Mouse (Mus musculus) induced T-regulatory cell, adult 2 months (primary cell): ENCODE results near the gene Dok3.
A peak's percentile ranks its signal among the peaks of the same experiment; 100 is the strongest.
"Not testable (repeated sequence)": the region's sequence is repeated elsewhere in the genome, so short reads cannot be mapped to it uniquely, and the experiment has no call there.

Source experiments
- DNase-seq: peaks from one replicate; pipeline ENCODE4 v3.0.0-alpha.2; 2012; ENCODE audit warnings: low read depth

Gene Dok3

GRCm38 (mm10) chr13:55529198-55529915, at the start of gene Dok3:
Gene Dok3 (minus strand): TSS chr13:55529296.
- no peak for DNase-seq

- DNase-seq = no peak
Observed at GRCm38 (mm10) chr13:55578086-55578485, 49.0 kb upstream of the Dok3 start.

- DNase-seq = not testable (repeated sequence)
Observed at GRCm38 (mm10) chr13:55576872-55577271, 47.8 kb upstream of the Dok3 start.

- DNase-seq = peak; percentile 50
Observed at GRCm38 (mm10) chr13:55575932-55576331, 46.8 kb upstream of the Dok3 start.

- peak; percentile 41 for DNase-seq
Observed at GRCm38 (mm10) chr13:55574321-55574720, 45.2 kb upstream of the Dok3 start.

- no peak for DNase-seq
Observed at GRCm38 (mm10) chr13:55573432-55573831, 44.3 kb upstream of the Dok3 start, which contains the start of gene Tmed9. Gene Tmed9 (plus strand): TSS chr13:55573732.

GRCm38 (mm10) chr13:55571977-55572376, 42.9 kb upstream of the Dok3 start:
- peak; percentile 27 for DNase-seq

- peak; percentile 95 for DNase-seq
Observed at GRCm38 (mm10) chr13:55571027-55571751, 42.1 kb upstream of the Dok3 start, which contains the start of gene Fam193b. Gene Fam193b (minus strand): TSS chr13:55571120.

GRCm38 (mm10) chr13:55570286-55570973, 41.3 kb upstream of the Dok3 start:
- peak; percentile 43 for DNase-seq

GRCm38 (mm10) chr13:55569726-55570285, 40.7 kb upstream of the Dok3 start:
- DNase-seq = peak; percentile 36

- DNase-seq = not testable (repeated sequence)
Observed at GRCm38 (mm10) chr13:55568524-55568923, 39.4 kb upstream of the Dok3 start.

- DNase-seq = no peak
Observed at GRCm38 (mm10) chr13:55567949-55568348, 38.9 kb upstream of the Dok3 start.

GRCm38 (mm10) chr13:55567001-55567400, 37.9 kb upstream of the Dok3 start:
- no peak for DNase-seq

- no peak for DNase-seq
Observed at GRCm38 (mm10) chr13:55563266-55563879, 34.3 kb upstream of the Dok3 start.

- no peak for DNase-seq
Observed at GRCm38 (mm10) chr13:55557499-55557898, 28.4 kb upstream of the Dok3 start.

- no peak for DNase-seq
Observed at GRCm38 (mm10) chr13:55555921-55556320, 26.8 kb upstream of the Dok3 start.

- DNase-seq = no peak
Observed at GRCm38 (mm10) chr13:55549061-55549460, 20.0 kb upstream of the Dok3 start.

- no peak for DNase-seq
Observed at GRCm38 (mm10) chr13:55548426-55548825, 19.3 kb upstream of the Dok3 start.

GRCm38 (mm10) chr13:55547916-55548315, 18.8 kb upstream of the Dok3 start:
- no peak for DNase-seq

GRCm38 (mm10) chr13:55544792-55545191, 15.7 kb upstream of the Dok3 start:
- DNase-seq = no peak

- no peak for DNase-seq
Observed at GRCm38 (mm10) chr13:55543447-55543846, 14.4 kb upstream of the Dok3 start.

GRCm38 (mm10) chr13:55542891-55543290, 13.8 kb upstream of the Dok3 start:
- no peak for DNase-seq
